Mouse (Mus musculus): ENCODE measurements around the gene Dync1li2. TPM values are rescaled to one million over a fixed set of nuclear protein-coding genes. Genes with fewer than 3 reads are reported as not detected.

Gene Dync1li2
- total RNA-seq, 2 experiments from 2014 or later, result 99.3 to 104 TPM

GRCm38 (mm10) chr8:104427703-104428102 is 15.1 kb downstream of the Dync1li2 start:
- intact Hi-C loops (cut with DNase I; ENCODE audit: low total_unique reads), result no loop called here

GRCm38 (mm10) chr8:104422313-104422712 is 20.5 kb downstream of the Dync1li2 start:
- intact Hi-C loops (cut with DNase I; ENCODE audit: low total_unique reads), result no loop called here

More at GRCm38 (mm10) chr8:104427703-104428102, 15.1 kb downstream of the Dync1li2 start:
- DNase-seq, result no peak

GRCm38 (mm10) chr8:104416022-104416421 is 26.8 kb downstream of the Dync1li2 start:
- intact Hi-C loops (cut with DNase I; ENCODE audit: low total_unique reads), result no loop called here
- DNase-seq, result no peak

More at GRCm38 (mm10) chr8:104422313-104422712, 20.5 kb downstream of the Dync1li2 start:
- DNase-seq, result no peak

- intact Hi-C loops (cut with DNase I; ENCODE audit: low total_unique reads), result no loop called here
These were observed 28.6 kb downstream of the Dync1li2 start for GRCm38 (mm10) chr8:104414204-104414603.

GRCm38 (mm10) chr8:104413770-104414169 is 29.1 kb downstream of the Dync1li2 start:
- no peak for DNase-seq
- intact Hi-C loops (cut with DNase I; ENCODE audit: low total_unique reads), result no loop called here

More at GRCm38 (mm10) chr8:104414204-104414603, 28.6 kb downstream of the Dync1li2 start:
- no peak for DNase-seq

GRCm38 (mm10) chr8:104412805-104413532 is 29.9 kb downstream of the Dync1li2 start:
- intact Hi-C loops (cut with DNase I; ENCODE audit: low total_unique reads), result no loop called here

GRCm38 (mm10) chr8:104411972-104412371 is 30.9 kb downstream of the Dync1li2 start:
- DNase-seq, result no peak
- intact Hi-C loops (cut with DNase I; ENCODE audit: low total_unique reads), result no loop called here

More at GRCm38 (mm10) chr8:104412805-104413532, 29.9 kb downstream of the Dync1li2 start:
- DNase-seq, result no peak

- no peak for DNase-seq
- intact Hi-C loops (cut with DNase I; ENCODE audit: low total_unique reads), result no loop called here
These were observed 31.4 kb downstream of the Dync1li2 start for GRCm38 (mm10) chr8:104411468-104411867.

- DNase-seq, result no peak
- intact Hi-C loops (cut with DNase I; ENCODE audit: low total_unique reads), result no loop called here
These were observed 32.1 kb downstream of the Dync1li2 start for GRCm38 (mm10) chr8:104410628-104411273.

GRCm38 (mm10) chr8:104408328-104409110 is 34.3 kb downstream of the Dync1li2 start:
- DNase-seq, result peak; percentile 24
- intact Hi-C loops (cut with DNase I; ENCODE audit: low total_unique reads), result loop anchor here (10.0 kb wide), 1 partner anchor 64 kb away; no protein-coding TSS in a partner anchor

GRCm38 (mm10) chr8:104406340-104407128 is 36.3 kb downstream of the Dync1li2 start:
- intact Hi-C loops (cut with DNase I; ENCODE audit: low total_unique reads), result loop anchor here (10.0 kb wide), 1 partner anchor 62 kb away; no protein-coding TSS in a partner anchor
- no peak for DNase-seq

GRCm38 (mm10) chr8:104405430-104406187 is 37.2 kb downstream of the Dync1li2 start:
- DNase-seq, result peak; percentile 56
- intact Hi-C loops (cut with DNase I; ENCODE audit: low total_unique reads), result loop anchor here (10.0 kb wide), 1 partner anchor 61 kb away; no protein-coding TSS in a partner anchor

- intact Hi-C loops (cut with DNase I; ENCODE audit: low total_unique reads), result loop anchor here (10.0 kb wide), 1 partner anchor 59 kb away; no protein-coding TSS in a partner anchor
- DNase-seq, result no peak
These were observed 39.3 kb downstream of the Dync1li2 start for GRCm38 (mm10) chr8:104403596-104403995.

- peak; percentile 68 for DNase-seq
- intact Hi-C loops (cut with DNase I; ENCODE audit: low total_unique reads), result no loop called here
These were observed 47.0 kb downstream of the Dync1li2 start, which contains the start of gene Cmtm4 for GRCm38 (mm10) chr8:104395703-104396357. Cmtm4 (minus strand) TSS chr8:104395807.

GRCm38 (mm10) chr8:104394801-104395702 is 47.8 kb downstream of the Dync1li2 start:
- peak; percentile 22 for DNase-seq
- intact Hi-C loops (cut with DNase I; ENCODE audit: low total_unique reads), result no loop called here

- DNase-seq, result no peak
- intact Hi-C loops (cut with DNase I; ENCODE audit: low total_unique reads), result no loop called here
These were observed 49.1 kb downstream of the Dync1li2 start for GRCm38 (mm10) chr8:104393767-104394166.

GRCm38 (mm10) chr8:104393139-104393538 is 49.7 kb downstream of the Dync1li2 start:
- intact Hi-C loops (cut with DNase I; ENCODE audit: low total_unique reads), result no loop called here
- DNase-seq, result no peak
